Mouse (Mus musculus) bone marrow macrophage, adult 2 months (primary cell): ENCODE results near the gene Hhatl.

ENCODE experiments used
- CTCF ChIP-seq: IDR thresholded peaks from 2 replicates; pipeline ENCODE4 v1.5.1; 2012; ENCODE audit warnings: low read depth, mild to moderate bottlenecking, low read length, moderate library complexity
- POLR2A ChIP-seq: IDR thresholded peaks from 2 replicates; pipeline ENCODE4 v1.6.1; 2012; ENCODE audit warnings: mild to moderate bottlenecking, low read depth, low read length, borderline replicate concordance

DNA sequence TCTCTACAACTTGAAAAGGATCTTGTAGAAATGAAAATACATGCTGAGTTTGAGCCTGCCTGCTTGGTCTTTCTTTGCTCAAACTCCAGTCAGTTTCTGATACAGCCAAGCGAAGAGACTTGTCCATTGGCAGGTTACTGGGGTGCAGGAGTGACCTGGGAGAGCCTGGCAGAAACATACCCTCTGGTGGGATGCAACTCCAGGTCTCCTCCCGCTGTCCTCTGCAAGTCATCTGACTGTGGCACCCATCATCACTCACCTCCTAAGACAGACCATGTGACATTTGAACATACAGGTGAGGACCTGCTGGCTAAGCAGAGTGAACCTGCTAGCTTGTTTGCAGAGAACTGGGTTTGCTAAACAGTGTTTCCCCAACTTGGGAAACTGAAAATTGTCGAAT lies 35.5 kb downstream of the Hhatl start:
- no peak for TF ChIP-seq POLR2A
- TF ChIP-seq CTCF, result no peak
